Mouse (Mus musculus): ENCODE measurements around the gene Nck2.

Gene Nck2

DNA sequence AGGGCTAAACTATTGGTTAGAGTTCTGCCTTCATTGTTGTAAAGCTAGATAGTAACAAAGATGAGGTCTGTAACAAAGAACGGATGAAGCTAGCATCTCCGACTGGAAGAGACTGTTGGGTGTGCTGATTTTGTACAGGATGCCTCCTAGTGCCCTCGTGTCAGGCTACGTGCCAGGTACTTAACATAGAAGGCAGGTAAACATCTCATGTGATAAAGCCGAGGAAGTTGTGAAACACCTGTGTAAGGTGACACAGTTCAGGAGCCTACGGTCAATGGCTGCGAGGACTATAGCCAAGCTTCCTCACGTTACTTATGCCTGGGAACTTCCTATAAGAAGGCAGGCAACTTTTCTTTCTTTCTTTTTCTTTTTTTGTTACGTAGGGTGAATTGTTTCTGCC is at the start of gene Nck2:
Gene Nck2 (plus strand): TSS at position 49 of the 400 bp plus-strand sequence.
- in situ Hi-C loops (cut with MboI, MseI) = no loop called here

- in situ Hi-C loops (cut with MboI, MseI) = no loop called here
Measured at GRCm38 (mm10) chr1:43395040-43395439, 49.3 kb upstream of the Nck2 start.

GRCm38 (mm10) chr1:43395799-43396198 is 48.6 kb upstream of the Nck2 start:
- in situ Hi-C loops (cut with MboI, MseI) = no loop called here

DNA sequence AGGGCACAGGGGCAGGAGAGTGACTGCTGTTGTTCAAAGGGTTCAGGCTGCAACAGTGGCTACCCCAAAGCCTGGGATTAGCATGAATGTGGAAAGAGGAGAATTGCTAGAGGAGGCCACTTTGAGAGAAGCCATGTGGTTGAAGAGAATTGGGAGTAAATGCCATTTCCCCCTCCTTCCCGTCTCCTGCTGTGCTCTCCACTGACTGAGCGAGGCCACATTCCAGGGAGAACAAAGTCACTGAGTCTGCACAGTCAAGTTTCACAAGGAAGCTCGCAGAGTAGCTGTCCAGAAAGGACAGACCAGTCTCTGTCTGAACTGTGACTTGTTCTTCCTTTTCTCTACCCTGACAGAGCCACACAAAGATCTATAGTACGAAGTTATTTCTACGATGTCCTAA is 47.9 kb upstream of the Nck2 start:
- in situ Hi-C loops (cut with MboI, MseI) = no loop called here

GRCm38 (mm10) chr1:43397096-43397495 is 47.3 kb upstream of the Nck2 start:
- in situ Hi-C loops (cut with MboI, MseI) = no loop called here

DNA sequence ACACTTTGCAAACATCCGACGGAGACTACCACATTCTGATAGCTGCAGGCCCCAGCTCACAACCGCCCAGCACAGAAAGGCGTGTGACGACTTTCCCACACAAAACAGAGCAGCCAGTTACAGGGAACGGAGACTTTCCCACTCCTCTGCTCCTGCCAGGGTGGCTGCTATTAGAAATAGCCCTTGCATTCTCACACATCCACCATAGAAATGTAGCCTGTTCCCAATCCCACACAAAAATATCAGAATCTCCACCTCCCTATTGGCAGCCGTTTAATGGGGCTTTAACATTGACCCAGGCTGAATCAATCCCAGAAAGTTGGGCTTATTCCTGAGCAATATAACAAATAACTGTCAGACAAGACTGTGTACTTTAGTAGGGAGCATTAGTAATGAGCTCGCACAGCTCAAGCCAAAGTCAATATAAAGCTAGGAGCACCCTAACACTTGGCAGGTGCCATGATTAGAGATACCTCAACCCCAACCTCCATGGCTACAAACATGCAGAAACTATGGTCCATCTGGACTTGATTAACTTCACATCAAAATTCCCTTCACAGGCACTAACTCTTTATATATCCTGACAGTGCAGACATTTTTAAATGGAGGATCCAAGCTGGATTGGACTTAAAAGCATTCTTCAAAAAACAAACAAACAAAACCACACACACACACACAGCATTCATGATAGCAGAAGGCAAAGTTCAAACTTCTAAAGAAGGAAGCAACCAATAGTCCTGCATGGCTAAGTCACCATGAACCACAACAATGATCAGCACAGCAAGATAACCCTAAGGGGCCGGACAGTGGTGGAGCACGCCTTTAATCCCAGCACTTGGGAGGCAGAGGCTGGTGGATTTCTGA is 45.4 kb upstream of the Nck2 start:
- in situ Hi-C loops (cut with MboI, MseI) = no loop called here

GRCm38 (mm10) chr1:43399602-43400216 is 44.7 kb upstream of the Nck2 start:
- in situ Hi-C loops (cut with MboI, MseI) = no loop called here

- in situ Hi-C loops (cut with MboI, MseI) = no loop called here
Measured at GRCm38 (mm10) chr1:43400655-43401054, 43.7 kb upstream of the Nck2 start.

DNA sequence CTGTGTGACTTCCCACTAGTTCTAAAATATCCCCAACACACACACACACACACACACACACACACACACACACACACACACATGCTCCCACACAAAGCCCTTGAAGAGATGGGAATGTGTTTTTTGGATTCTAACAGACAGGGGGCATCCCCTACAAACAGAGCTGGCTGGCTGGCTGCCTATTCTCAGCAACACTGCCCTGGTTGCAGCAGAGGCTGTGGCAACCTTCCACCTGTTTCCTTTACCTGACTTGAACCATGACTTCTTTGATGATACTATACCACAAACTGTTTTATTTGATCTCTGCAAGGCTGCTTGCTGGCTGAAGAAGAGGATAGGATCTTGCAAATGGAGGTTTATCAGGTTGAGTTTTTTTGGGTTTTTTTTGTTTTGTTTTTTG is 41.0 kb upstream of the Nck2 start:
- in situ Hi-C loops (cut with MboI, MseI) = no loop called here

- in situ Hi-C loops (cut with MboI, MseI) = no loop called here
Measured at GRCm38 (mm10) chr1:43404693-43405678, 39.4 kb upstream of the Nck2 start.

GRCm38 (mm10) chr1:43409019-43409418 is 35.4 kb upstream of the Nck2 start:
- in situ Hi-C loops (cut with MboI, MseI) = no loop called here

DNA sequence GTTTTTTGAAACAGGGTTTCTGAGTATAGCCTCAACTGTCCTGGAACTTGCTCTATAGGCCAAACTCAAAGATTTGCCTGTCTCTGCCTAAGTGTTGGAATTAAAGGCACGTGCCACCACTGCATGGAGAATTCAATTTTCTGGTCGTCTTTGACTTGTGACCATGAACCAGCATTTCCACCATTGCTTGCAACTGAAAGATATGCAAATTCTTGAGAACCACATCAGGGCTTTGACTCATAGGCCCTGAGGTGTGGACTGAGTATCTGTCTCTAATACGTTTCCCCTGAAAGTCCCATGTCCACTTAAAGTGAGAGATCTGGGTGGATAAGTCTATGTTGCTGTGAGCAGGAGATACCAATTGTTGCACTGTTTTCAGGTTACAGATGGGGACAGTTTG is 31.6 kb upstream of the Nck2 start:
- in situ Hi-C loops (cut with MboI, MseI) = no loop called here

- in situ Hi-C loops (cut with MboI, MseI) = no loop called here
Measured at GRCm38 (mm10) chr1:43413298-43413697, 31.1 kb upstream of the Nck2 start.

- in situ Hi-C loops (cut with MboI, MseI) = no loop called here
Measured at GRCm38 (mm10) chr1:43413749-43414148, 30.6 kb upstream of the Nck2 start.

- in situ Hi-C loops (cut with MboI, MseI) = no loop called here
Measured at GRCm38 (mm10) chr1:43414228-43414627, 30.2 kb upstream of the Nck2 start.

- in situ Hi-C loops (cut with MboI, MseI) = no loop called here
Measured at GRCm38 (mm10) chr1:43414971-43415370, 29.4 kb upstream of the Nck2 start.

- in situ Hi-C loops (cut with MboI, MseI) = no loop called here
Measured at GRCm38 (mm10) chr1:43422969-43423748, 21.2 kb upstream of the Nck2 start.

- in situ Hi-C loops (cut with MboI, MseI) = no loop called here
Measured at GRCm38 (mm10) chr1:43426526-43426925, 17.9 kb upstream of the Nck2 start.

- in situ Hi-C loops (cut with MboI, MseI) = no loop called here
Measured at GRCm38 (mm10) chr1:43426993-43427535, 17.3 kb upstream of the Nck2 start.

GRCm38 (mm10) chr1:43429924-43430876 is 14.2 kb upstream of the Nck2 start:
- in situ Hi-C loops (cut with MboI, MseI) = no loop called here

Measured in regulatory T cell (primary cell).